Mouse (Mus musculus) ES-Bruce4 (cell line): ENCODE measurements around the gene Kif17. TPM values are rescaled to one million over a fixed set of nuclear protein-coding genes. Genes with fewer than 3 reads are reported as not detected.

Experiments used
- H3K27ac ChIP-seq: 2 replicates; pipeline ENCODE4 v1.5.1; 2012; ENCODE audit warnings: low read length, inconsistent platforms; ENCODE audit not compliant: insufficient read depth
- H3K27me3 ChIP-seq: 2 replicates; pipeline ENCODE4 v1.6.1; 2012; ENCODE audit warnings: mild to moderate bottlenecking, low read length, inconsistent platforms; ENCODE audit not compliant: control insufficient read depth, poor library complexity, insufficient read depth, severe bottlenecking
- H3K36me3 ChIP-seq: 2 replicates; pipeline ENCODE4 v1.6.1; 2012; ENCODE audit warnings: inconsistent platforms, mild to moderate bottlenecking, low read length, moderate library complexity; ENCODE audit not compliant: control insufficient read depth, poor library complexity, insufficient read depth, severe bottlenecking
- H3K4me1 ChIP-seq: one replicate; pipeline ENCODE4 v1.8.1; 2011; ENCODE audit warnings: low read length; ENCODE audit not compliant: control insufficient read depth, insufficient read depth
- H3K4me3 ChIP-seq: 2 replicates; pipeline ENCODE4 v1.5.1; 2011; ENCODE audit warnings: low read depth, mild to moderate bottlenecking, low read length
- H3K9ac ChIP-seq: 2 replicates; pipeline ENCODE4 v1.6.1; 2012; ENCODE audit warnings: low read depth, mild to moderate bottlenecking, inconsistent platforms; ENCODE audit not compliant: poor library complexity, severe bottlenecking
- H3K9me3 ChIP-seq: replicated peaks from 2 replicates; pipeline ENCODE4 v1.6.1; 2012; ENCODE audit warnings: mild to moderate bottlenecking, low read length, inconsistent platforms; ENCODE audit not compliant: control insufficient read depth, poor library complexity, insufficient read depth, severe bottlenecking
- CTCF ChIP-seq: IDR thresholded peaks from one replicate; pipeline ENCODE4 v1.8.1; 2011; ENCODE audit warnings: low read depth, low read length
- EP300 ChIP-seq: IDR thresholded peaks from 2 replicates; pipeline ENCODE4 v1.6.1; 2011; ENCODE audit warnings: low read depth, low read length; ENCODE audit not compliant: insufficient read depth
- POLR2A ChIP-seq: IDR thresholded peaks from one replicate; pipeline ENCODE4 v1.8.1; 2011; ENCODE audit warnings: low read length; ENCODE audit not compliant: insufficient read depth
- polyA plus RNA-seq: library from polyadenylated mRNA; stranded (reverse); fragments of >200 nt; gene quantifications from 2 replicates; pipeline ENCODE4 v1.2.4, GENCODE M21; 2011; ENCODE audit warnings: low read depth; ENCODE audit not compliant: missing spikeins, insufficient read depth, insufficient read length

The Kif17 gene
- polyA plus RNA-seq, 1 experiment: 0.66 TPM

- Histone ChIP-seq H3K27me3 (no peaks in the 10 kb centered on the region; the same call in 1 of the 2 replicates), H3K9me3 (no peaks in the 10 kb centered on the region), H3K27ac (no peak overlapping the region), H3K4me3 (no peak overlapping the region), H3K4me1 (peaks cover 6% of the 10 kb centered on the region), H3K36me3 (no peaks in the 10 kb centered on the region), H3K9ac (no peak overlapping the region)
- TF ChIP-seq CTCF (no peak), EP300 (no peak), POLR2A (no peak)
Measured at GRCm38 (mm10) chr4:138257116-138257687, 7.0 kb downstream of the Kif17 start.

DNA sequence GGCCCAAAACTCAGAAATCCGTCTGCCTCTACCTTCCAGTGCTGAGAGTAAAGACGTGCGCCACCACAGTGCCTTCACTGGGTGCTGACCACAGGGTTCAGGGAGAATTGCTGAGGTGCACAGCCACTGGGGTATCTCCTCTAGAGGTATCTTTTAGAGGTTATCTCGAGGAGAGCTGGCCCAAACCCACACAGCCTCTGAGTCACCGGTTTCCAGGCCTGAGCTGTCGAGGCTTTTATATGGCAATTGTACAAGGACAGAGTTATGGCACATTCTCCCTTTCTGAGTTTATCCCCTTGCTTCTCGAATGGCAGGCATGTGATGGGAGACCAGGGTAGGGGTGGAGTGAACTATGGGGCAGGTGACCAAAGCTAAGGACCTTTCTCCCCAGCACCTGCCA is 8.4 kb downstream of the Kif17 start:
- Histone ChIP-seq H3K27ac (no peak overlapping the region), H3K27me3 (no peaks in the 10 kb centered on the region; the same call in 1 of the 2 replicates), H3K9ac (no peak overlapping the region), H3K9me3 (no peaks in the 10 kb centered on the region), H3K4me1 (no peaks in the 10 kb centered on the region), H3K36me3 (no peaks in the 10 kb centered on the region), H3K4me3 (no peak overlapping the region)
- TF ChIP-seq EP300 (no peak), CTCF (no peak), POLR2A (no peak)

DNA sequence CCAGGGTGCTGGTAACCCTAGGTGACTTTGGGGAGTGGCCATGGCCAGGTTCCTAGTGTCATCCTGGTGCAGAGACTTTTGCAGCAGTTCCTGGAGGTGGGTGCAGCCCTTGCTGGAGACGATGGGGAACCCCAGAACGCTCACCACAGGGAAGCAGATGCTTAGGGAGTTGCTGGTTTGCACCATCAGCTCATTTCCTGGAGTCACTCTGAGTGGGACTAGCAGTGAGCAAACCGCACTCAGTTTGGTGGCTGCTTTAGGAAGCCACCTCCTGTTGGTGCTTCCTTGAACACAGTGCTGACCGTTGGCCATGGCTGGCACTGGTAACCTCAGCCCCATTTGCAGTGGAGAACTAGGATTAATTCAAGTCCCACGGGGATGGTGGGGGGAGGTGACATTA is 9.2 kb downstream of the Kif17 start:
- Histone ChIP-seq H3K27ac (no peak overlapping the region), H3K27me3 (no peaks in the 10 kb centered on the region; the same call in 1 of the 2 replicates), H3K36me3 (no peaks in the 10 kb centered on the region), H3K9ac (no peak overlapping the region), H3K4me3 (no peak overlapping the region), H3K4me1 (no peaks in the 10 kb centered on the region), H3K9me3 (no peaks in the 10 kb centered on the region)
- no peak for TF ChIP-seq EP300
- no peak for TF ChIP-seq POLR2A
- TF ChIP-seq CTCF: no peak

DNA sequence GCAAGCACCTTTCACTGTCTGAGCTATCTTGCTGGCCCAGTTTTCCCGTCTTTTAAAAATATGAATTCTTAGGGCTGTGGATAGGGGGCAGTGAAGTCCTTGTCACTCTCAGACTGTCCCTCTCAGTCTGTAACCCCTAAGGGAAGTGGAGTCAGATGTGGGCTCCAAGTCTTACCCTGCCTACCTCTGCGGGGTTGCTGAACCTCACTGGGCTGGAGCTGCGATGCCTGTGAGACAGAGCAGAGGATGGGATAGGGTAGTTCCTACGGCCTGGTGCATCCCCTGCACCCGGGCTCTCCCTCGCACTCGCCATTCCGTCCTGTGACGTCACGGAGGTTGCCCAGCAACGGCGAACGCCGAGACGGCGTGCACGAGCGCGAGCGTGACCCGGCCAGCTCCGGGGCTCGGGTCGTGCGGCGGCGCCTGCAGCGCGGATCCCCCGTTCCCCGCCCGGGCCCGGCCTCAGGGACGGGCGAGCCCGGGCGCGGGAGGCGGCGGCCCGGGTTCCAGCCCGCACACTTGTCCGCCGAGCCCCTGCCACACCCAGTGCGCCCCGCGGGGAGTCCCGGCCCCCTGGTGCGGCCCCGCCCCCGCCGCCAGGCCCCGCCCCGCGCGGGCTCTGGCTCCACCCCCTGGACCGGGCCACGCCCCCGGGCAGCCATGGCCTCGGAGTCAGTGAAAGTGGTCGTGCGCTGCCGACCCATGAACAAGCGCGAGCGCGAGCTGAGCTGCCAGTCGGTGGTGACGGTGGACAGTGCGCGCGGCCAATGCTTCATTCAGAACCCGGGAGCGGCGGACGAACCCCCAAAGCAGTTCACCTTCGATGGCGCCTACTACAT is 11.8 kb downstream of the Kif17 start:
- Histone ChIP-seq H3K27me3 (no peaks in the 10 kb centered on the region; the same call in 1 of the 2 replicates), H3K9me3 (no peaks in the 10 kb centered on the region), H3K27ac (no peak overlapping the region), H3K4me1 (no peaks in the 10 kb centered on the region), H3K9ac (peak overlapping the region; percentile 32), H3K36me3 (no peaks in the 10 kb centered on the region), H3K4me3 (peak overlapping the region; percentile 78)
- TF ChIP-seq POLR2A (no peak), EP300 (no peak), CTCF (no peak)

GRCm38 (mm10) chr4:138267869-138268268 is 17.6 kb downstream of the Kif17 start:
- TF ChIP-seq POLR2A (no peak), CTCF (no peak), EP300 (no peak)
- Histone ChIP-seq H3K4me1 (no peaks in the 10 kb centered on the region), H3K4me3 (no peak overlapping the region), H3K27me3 (no peaks in the 10 kb centered on the region), H3K9ac (no peak overlapping the region), H3K9me3 (no peaks in the 10 kb centered on the region), H3K27ac (no peak overlapping the region), H3K36me3 (no peaks in the 10 kb centered on the region)
